Mouse (Mus musculus) splenic B cell, adult 2 months (primary cell): ENCODE results near the gene Impdh1.

ENCODE experiments used
- DNase-seq: peaks from one replicate; pipeline ENCODE4 v3.0.0-alpha.2; 2011; ENCODE audit warnings: low read depth, low spot score
- H3K27me3 ChIP-seq: 2 replicates; pipeline ENCODE4 v1.6.1; 2012; ENCODE audit warnings: mild to moderate bottlenecking, low read length, moderate library complexity, mixed read lengths; ENCODE audit not compliant: control insufficient read depth, poor library complexity, insufficient read depth, severe bottlenecking
- H3K36me3 ChIP-seq: 2 replicates; pipeline ENCODE4 v1.6.1; 2012; ENCODE audit warnings: mild to moderate bottlenecking, low read length, moderate library complexity, mixed read lengths; ENCODE audit not compliant: control insufficient read depth, poor library complexity, insufficient read depth, severe bottlenecking

The Impdh1 gene

GRCm38 (mm10) chr6:29204932-29205614 is 11.1 kb downstream of the Impdh1 start:
- DNase-seq, result peak; percentile 51
- H3K36me3 ChIP-seq, result peaks cover 8% of the 10 kb centered on the region
- no peaks in the 10 kb centered on the region for H3K27me3 ChIP-seq

GRCm38 (mm10) chr6:29203861-29204585 is 12.1 kb downstream of the Impdh1 start:
- Histone ChIP-seq H3K36me3 (peaks cover 8% of the 10 kb centered on the region), H3K27me3 (no peaks in the 10 kb centered on the region)
- no peak for DNase-seq

- no peaks in the 10 kb centered on the region for H3K27me3 ChIP-seq
- H3K36me3 ChIP-seq, result peaks cover 8% of the 10 kb centered on the region
- DNase-seq, result no peak
These were observed 13.1 kb downstream of the Impdh1 start for GRCm38 (mm10) chr6:29203096-29203495.

- Histone ChIP-seq H3K36me3 (peaks cover 8% of the 10 kb centered on the region), H3K27me3 (no peaks in the 10 kb centered on the region)
- no peak for DNase-seq
These were observed 14.2 kb downstream of the Impdh1 start for GRCm38 (mm10) chr6:29201988-29202387.

GRCm38 (mm10) chr6:29201341-29201740 is 14.8 kb downstream of the Impdh1 start:
- no peaks in the 10 kb centered on the region for H3K27me3 ChIP-seq
- DNase-seq, result no peak

GRCm38 (mm10) chr6:29200496-29200895 is 15.7 kb downstream of the Impdh1 start:
- no peak for DNase-seq
- peaks cover 8% of the 10 kb centered on the region; the same call in 1 of the 2 replicates for H3K36me3 ChIP-seq
- no peaks in the 10 kb centered on the region for H3K27me3 ChIP-seq

More at GRCm38 (mm10) chr6:29201341-29201740, 14.8 kb downstream of the Impdh1 start:
- peaks cover 8% of the 10 kb centered on the region; the same call in 1 of the 2 replicates for H3K36me3 ChIP-seq

- H3K27me3 ChIP-seq, result no peaks in the 10 kb centered on the region
- DNase-seq, result no peak
- H3K36me3 ChIP-seq, result peaks cover 6% of the 10 kb centered on the region; the same call in 1 of the 2 replicates
These were observed 16.8 kb downstream of the Impdh1 start for GRCm38 (mm10) chr6:29199223-29199855.

- DNase-seq, result peak; percentile 88
These were observed 17.6 kb downstream of the Impdh1 start for GRCm38 (mm10) chr6:29198309-29199222.

GRCm38 (mm10) chr6:29195846-29196698 is 20.1 kb downstream of the Impdh1 start:
- DNase-seq, result peak; percentile 42
- Histone ChIP-seq H3K36me3 (no peaks in the 10 kb centered on the region), H3K27me3 (no peaks in the 10 kb centered on the region)

More at GRCm38 (mm10) chr6:29198309-29199222, 17.6 kb downstream of the Impdh1 start:
- 0 out of 2 replicates have a peak, but pooled peaks cover 4% of the 10 kb centered on the region for H3K36me3 ChIP-seq
- H3K27me3 ChIP-seq, result no peaks in the 10 kb centered on the region

- H3K27me3 ChIP-seq, result no peaks in the 10 kb centered on the region
- DNase-seq, result no peak
- H3K36me3 ChIP-seq, result no peaks in the 10 kb centered on the region
These were observed 21.0 kb downstream of the Impdh1 start for GRCm38 (mm10) chr6:29195146-29195545.

- no peaks in the 10 kb centered on the region; the same call in 1 of the 2 replicates for H3K27me3 ChIP-seq
- H3K36me3 ChIP-seq, result no peaks in the 10 kb centered on the region
- no peak for DNase-seq
These were observed 22.0 kb downstream of the Impdh1 start for GRCm38 (mm10) chr6:29193961-29194750.

- Histone ChIP-seq H3K27me3 (no peaks in the 10 kb centered on the region; the same call in 1 of the 2 replicates), H3K36me3 (no peaks in the 10 kb centered on the region)
- no peak for DNase-seq
These were observed 28.2 kb downstream of the Impdh1 start for GRCm38 (mm10) chr6:29187936-29188335.

- DNase-seq, result no peak
- H3K27me3 ChIP-seq, result no peaks in the 10 kb centered on the region
- H3K36me3 ChIP-seq, result no peaks in the 10 kb centered on the region
These were observed 36.3 kb downstream of the Impdh1 start for GRCm38 (mm10) chr6:29179843-29180242.
